Mouse (Mus musculus) C2C12 (cell line): Measurements from ENCODE around the gene Auts2. TPM values are rescaled to one million over a fixed set of nuclear protein-coding genes. Genes with fewer than 3 reads are reported as not detected.
A peak's percentile ranks its signal among the peaks of the same experiment; 100 is the strongest.

Experiments
- H3K27me3 ChIP-seq: one replicate; pipeline ENCODE4 v1.6.1; 2011; ENCODE audit not compliant: control insufficient read depth, insufficient read depth, insufficient read length
- H3K36me3 ChIP-seq: one replicate; pipeline ENCODE4 v1.6.1; 2011; ENCODE audit not compliant: control insufficient read depth, insufficient read depth
- H3K4me3 ChIP-seq: one replicate; pipeline ENCODE4 v1.5.1; 2011; ENCODE audit warnings: mild to moderate bottlenecking, control low read depth; ENCODE audit not compliant: poor library complexity, insufficient read depth, severe bottlenecking
- H3K79me2 ChIP-seq: one replicate; pipeline ENCODE4 v1.6.1; 2011; ENCODE audit not compliant: control insufficient read depth, insufficient read depth
- H3K79me3 ChIP-seq: one replicate; pipeline ENCODE4 v1.6.1; 2011; ENCODE audit warnings: low read depth, control low read depth
- H3ac ChIP-seq: one replicate; pipeline ENCODE3; 2011; ENCODE audit warnings: low read depth; ENCODE audit not compliant: control insufficient read depth, insufficient read length
- CEBPB ChIP-seq: IDR thresholded peaks from one replicate; pipeline ENCODE4 v1.6.1; 2011; ENCODE audit warnings: low read depth, mild to moderate bottlenecking, control low read depth, moderate library complexity
- CTCF ChIP-seq: IDR thresholded peaks from one replicate; pipeline ENCODE4 v1.5.1; 2011; ENCODE audit not compliant: control insufficient read depth, insufficient read depth, insufficient read length
- FOSL1 ChIP-seq: IDR thresholded peaks from one replicate; pipeline ENCODE4 v1.8.0; 2011; ENCODE audit warnings: mild to moderate bottlenecking, low read length; ENCODE audit not compliant: poor library complexity, insufficient read depth, severe bottlenecking
- MAX ChIP-seq: IDR thresholded peaks from one replicate; pipeline ENCODE4 v1.6.1; 2011; ENCODE audit warnings: mild to moderate bottlenecking, control low read depth
- MYOD1 ChIP-seq: IDR thresholded peaks from one replicate; pipeline ENCODE4 v1.6.1; 2011; ENCODE audit warnings: low read depth; ENCODE audit not compliant: control insufficient read depth, insufficient read length
- MYOG ChIP-seq: IDR thresholded peaks from one replicate; pipeline ENCODE4 v1.6.1; 2011; ENCODE audit not compliant: control insufficient read depth, insufficient read length; ENCODE audit errors: extremely low read depth
- USF1 ChIP-seq: IDR thresholded peaks from one replicate; pipeline ENCODE4 v1.6.1; 2011; ENCODE audit warnings: low read depth, mild to moderate bottlenecking, control low read depth, moderate library complexity
- polyA plus RNA-seq: library from polyadenylated mRNA; unstranded; fragments of >200 nt; fragmentation: generic; extraction: Trizol; gene quantifications from one replicate; pipeline ENCODE4 v1.2.1, GENCODE M21; 2012; ENCODE audit warnings: missing spikeins

Auts2 gene
- polyA plus RNA-seq, 1 experiment = 8.4 TPM

- H3K27me3 ChIP-seq = no peaks in the 10 kb centered on the region
- H3K36me3 ChIP-seq = no peaks in the 10 kb centered on the region
- no peaks in the 10 kb centered on the region for H3K79me2 ChIP-seq
- no peak overlapping the region for H3K4me3 ChIP-seq
- no peak overlapping the region for H3ac ChIP-seq
- H3K79me3 ChIP-seq = no peaks in the 10 kb centered on the region
- no peak for TF ChIP-seq CTCF
- TF ChIP-seq CEBPB = no peak
- no peak for TF ChIP-seq USF1
- TF ChIP-seq MYOG = no peak
- TF ChIP-seq FOSL1 = no peak
- TF ChIP-seq MAX = no peak
- no peak for TF ChIP-seq MYOD1
These were observed 998.8 kb downstream of the Auts2 start for GRCm38 (mm10) chr5:131544381-131544780.

GRCm38 (mm10) chr5:131538311-131538915, 1004.7 kb downstream of the Auts2 start:
- peaks cover 31% of the 10 kb centered on the region for H3K79me2 ChIP-seq
- H3ac ChIP-seq = peak overlapping the region; percentile 72
- H3K4me3 ChIP-seq = peak overlapping the region; percentile 46
- H3K36me3 ChIP-seq = no peaks in the 10 kb centered on the region
- peaks cover 14% of the 10 kb centered on the region for H3K79me3 ChIP-seq
- no peaks in the 10 kb centered on the region for H3K27me3 ChIP-seq
- TF ChIP-seq CTCF (peak; percentile 67), MYOD1 (no peak)

DNA sequence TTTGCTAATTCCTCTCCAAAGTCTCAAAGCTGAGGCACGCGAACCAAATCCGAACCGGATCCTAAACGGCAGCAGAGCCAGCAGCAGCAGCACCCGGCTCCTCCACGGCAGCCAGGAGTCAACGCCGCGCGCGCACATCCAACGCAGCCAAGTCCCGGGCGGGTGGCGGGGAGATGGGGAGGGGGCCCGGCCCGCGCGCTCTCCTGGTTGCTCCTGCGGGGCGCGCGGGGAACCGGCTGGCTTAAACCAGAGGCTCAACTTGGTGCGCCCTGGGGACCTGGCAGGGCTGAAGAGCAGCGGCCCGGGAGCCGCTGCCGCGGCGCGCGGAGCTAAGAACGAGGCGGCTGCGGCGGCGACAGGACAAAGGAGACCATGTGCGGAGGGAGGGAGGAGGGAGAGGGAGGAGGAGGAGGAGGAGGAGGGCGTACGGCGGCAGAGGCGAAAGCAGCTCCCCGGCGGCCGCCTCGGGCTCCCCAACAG, 1005.3 kb downstream of the Auts2 start:
- Histone ChIP-seq H3K79me3 (peaks cover 14% of the 10 kb centered on the region), H3K36me3 (no peaks in the 10 kb centered on the region), H3ac (peak overlapping the region; percentile 72)

GRCm38 (mm10) chr5:131537155-131537830, 1005.9 kb downstream of the Auts2 start:
- Histone ChIP-seq H3K79me2 (peaks cover 36% of the 10 kb centered on the region), H3K4me3 (peak overlapping the region; percentile 46), H3K36me3 (peaks cover 4% of the 10 kb centered on the region)

More for the DNA sequence above, 1005.3 kb downstream of the Auts2 start:
- Histone ChIP-seq H3K79me2 (peaks cover 36% of the 10 kb centered on the region), H3K27me3 (no peaks in the 10 kb centered on the region), H3K4me3 (peak overlapping the region; percentile 46)
- TF ChIP-seq MYOD1 (no peak), CEBPB (no peak), MAX (no peak), USF1 (no peak), CTCF (no peak), MYOG (no peak), FOSL1 (no peak)

GRCm38 (mm10) chr5:131535752-131536151, 1007.4 kb downstream of the Auts2 start:
- Histone ChIP-seq H3K27me3 (no peaks in the 10 kb centered on the region), H3K79me2 (peaks cover 48% of the 10 kb centered on the region), H3ac (no peak overlapping the region), H3K4me3 (no peak overlapping the region), H3K36me3 (peaks cover 5% of the 10 kb centered on the region), H3K79me3 (peaks cover 20% of the 10 kb centered on the region)
- no peak for TF ChIP-seq MAX
- no peak for TF ChIP-seq CEBPB
- TF ChIP-seq MYOG = no peak
- TF ChIP-seq CTCF = no peak
- no peak for TF ChIP-seq MYOD1
- TF ChIP-seq USF1 = no peak
- no peak for TF ChIP-seq FOSL1

More at GRCm38 (mm10) chr5:131537155-131537830, 1005.9 kb downstream of the Auts2 start:
- H3K79me3 ChIP-seq = peaks cover 14% of the 10 kb centered on the region
- peak overlapping the region; percentile 72 for H3ac ChIP-seq
- TF ChIP-seq FOSL1 (no peak), CTCF (no peak), MYOD1 (no peak), CEBPB (no peak), MAX (no peak), MYOG (no peak), USF1 (no peak)
- no peaks in the 10 kb centered on the region for H3K27me3 ChIP-seq

- Histone ChIP-seq H3K4me3 (no peak overlapping the region), H3K79me2 (peaks cover 57% of the 10 kb centered on the region), H3K27me3 (no peaks in the 10 kb centered on the region), H3ac (no peak overlapping the region), H3K79me3 (peaks cover 33% of the 10 kb centered on the region), H3K36me3 (peaks cover 5% of the 10 kb centered on the region)
- peak; percentile 27 for TF ChIP-seq CTCF
- no peak for TF ChIP-seq USF1
These were observed 1009.3 kb downstream of the Auts2 start for GRCm38 (mm10) chr5:131533815-131534214.
